Mouse (Mus musculus) kidney, adult 2 months (tissue): ENCODE measurements around the gene Ppp1r3f. TPM values are rescaled to one million over a fixed set of nuclear protein-coding genes. Genes with fewer than 3 reads are reported as not detected.

Experiments
- DNase-seq: peaks from one replicate; pipeline ENCODE4 v3.0.0; 2021
- H3K27ac ChIP-seq: fragments of 200-500 bp; 2 replicates; pipeline ENCODE4 v1.5.1; 2012; ENCODE audit warnings: low read depth, low read length, control low read depth, inconsistent platforms; ENCODE audit not compliant: insufficient read depth
- H3K27me3 ChIP-seq: fragments of 200-500 bp; replicated peaks from 2 replicates; pipeline ENCODE4 v1.6.1; 2012; ENCODE audit warnings: mild to moderate bottlenecking, moderate library complexity, low read length, inconsistent platforms; ENCODE audit not compliant: control insufficient read depth, insufficient read depth
- H3K36me3 ChIP-seq: fragments of 200-500 bp; 2 replicates; pipeline ENCODE4 v1.6.1; 2012; ENCODE audit warnings: mild to moderate bottlenecking, moderate library complexity, low read length, inconsistent platforms; ENCODE audit not compliant: control insufficient read depth, insufficient read depth
- H3K4me1 ChIP-seq: fragments of 200-500 bp; 2 replicates; pipeline ENCODE4 v1.6.1; 2011; ENCODE audit warnings: low read length; ENCODE audit not compliant: control insufficient read depth, insufficient read depth
- H3K4me3 ChIP-seq: fragments of 200-500 bp; 2 replicates; pipeline ENCODE4 v1.5.1; 2011; ENCODE audit warnings: mild to moderate bottlenecking, low read depth, low read length, control low read depth; ENCODE audit not compliant: insufficient read depth
- CTCF ChIP-seq: fragments of 200-500 bp; conservative IDR thresholded peaks from 2 replicates; pipeline ENCODE4 v1.5.1; 2011; ENCODE audit warnings: low read depth, mild to moderate bottlenecking, control low read depth, low read length, moderate library complexity, mixed read lengths; ENCODE audit not compliant: insufficient read depth, insufficient read length
- POLR2A ChIP-seq: fragments of 200-500 bp; IDR thresholded peaks from one replicate; pipeline ENCODE4 v1.6.1; 2011; ENCODE audit warnings: low read depth, low read length, control low read depth
- WGBS: fragments of 180-500 bp; shearing (Covaris S2); methylation state at CpG from one replicate; pipeline ENCODE4 v1.1.7; 2018; 5-methylcytosine and 5-hydroxymethylcytosine counted together
- polyA plus RNA-seq: library from polyadenylated mRNA; depleted of rRNA; stranded (reverse); fragments of >200 nt; gene quantifications from 2 replicates; pipeline ENCODE4 v1.2.3, GENCODE M21; 2012

The Ppp1r3f gene
- polyA plus RNA-seq, 1 experiment = 1.2 TPM

GRCm38 (mm10) chrX:7573176-7574086 is 652 bp downstream of the Ppp1r3f start, which contains the start of gene Foxp3:
Foxp3 (plus strand) TSS chrX:7573644.
- no peaks in the 10 kb centered on the region for H3K36me3 ChIP-seq
- no peaks in the 10 kb centered on the region for H3K27me3 ChIP-seq
- peak; percentile 10 for DNase-seq
- WGBS = 17% methylated on average over 46 of the region's 72 CpGs
- no peaks in the 10 kb centered on the region for H3K4me1 ChIP-seq
- TF ChIP-seq CTCF (no peak), POLR2A (no peak)
- peak within 1 kb of the TSS; percentile 53 for H3K27ac ChIP-seq
- peak within 1 kb of the TSS; percentile 70 for H3K4me3 ChIP-seq

GRCm38 (mm10) chrX:7572466-7572865 is 1.6 kb downstream of the Ppp1r3f start:
- no peak for TF ChIP-seq CTCF
- TF ChIP-seq POLR2A = no peak
- 90% methylated on average over 10 of the region's 10 CpGs for WGBS
- no peaks in the 10 kb centered on the region for H3K4me1 ChIP-seq
- no peak for DNase-seq
- H3K4me3 ChIP-seq = no peak overlapping the region
- H3K36me3 ChIP-seq = no peaks in the 10 kb centered on the region
- H3K27ac ChIP-seq = no peak overlapping the region
- no peaks in the 10 kb centered on the region for H3K27me3 ChIP-seq

- 91% methylated on average over 9 of the region's 9 CpGs for WGBS
- TF ChIP-seq POLR2A (no peak), CTCF (no peak)
Measured at GRCm38 (mm10) chrX:7571565-7572136, 2.4 kb downstream of the Ppp1r3f start.

GRCm38 (mm10) chrX:7570481-7571175 is 3.5 kb downstream of the Ppp1r3f start:
- H3K27me3 ChIP-seq = no peaks in the 10 kb centered on the region
- no peaks in the 10 kb centered on the region for H3K4me1 ChIP-seq
- H3K4me3 ChIP-seq = no peak overlapping the region
- 52% methylated on average over 7 of the region's 7 CpGs for WGBS
- TF ChIP-seq CTCF (no peak), POLR2A (no peak)
- DNase-seq = no peak
- no peak overlapping the region for H3K27ac ChIP-seq
- no peaks in the 10 kb centered on the region for H3K36me3 ChIP-seq

More at GRCm38 (mm10) chrX:7571565-7572136, 2.4 kb downstream of the Ppp1r3f start:
- no peaks in the 10 kb centered on the region for H3K36me3 ChIP-seq
- H3K4me1 ChIP-seq = no peaks in the 10 kb centered on the region
- no peak overlapping the region for H3K27ac ChIP-seq
- DNase-seq = no peak
- no peaks in the 10 kb centered on the region for H3K27me3 ChIP-seq
- no peak overlapping the region for H3K4me3 ChIP-seq

- 72% methylated on average over 8 of the region's 9 CpGs for WGBS
- Histone ChIP-seq H3K27ac (no peak overlapping the region), H3K4me1 (no peaks in the 10 kb centered on the region), H3K4me3 (no peak overlapping the region), H3K27me3 (no peaks in the 10 kb centered on the region), H3K36me3 (no peaks in the 10 kb centered on the region)
- no peak for DNase-seq
- no peak for TF ChIP-seq POLR2A
- no peak for TF ChIP-seq CTCF
Measured at GRCm38 (mm10) chrX:7567491-7567890, 6.6 kb downstream of the Ppp1r3f start.

- TF ChIP-seq CTCF (no peak), POLR2A (no peak)
- no peaks in the 10 kb centered on the region for H3K36me3 ChIP-seq
- no peak overlapping the region for H3K4me3 ChIP-seq
- H3K4me1 ChIP-seq = no peaks in the 10 kb centered on the region
- no peak for DNase-seq
- H3K27ac ChIP-seq = no peak overlapping the region
- 72% methylated on average over 6 of the region's 6 CpGs for WGBS
- no peaks in the 10 kb centered on the region for H3K27me3 ChIP-seq
Measured at GRCm38 (mm10) chrX:7566352-7566751, 7.7 kb downstream of the Ppp1r3f start.
